Mouse (Mus musculus) heart, embryonic 11.5 days (tissue): Measurements from ENCODE around the gene Chd2. TPM values are rescaled to one million over a fixed set of nuclear protein-coding genes. Genes with fewer than 3 reads are reported as not detected.

ENCODE experiments used
- ATAC-seq: fragments of 200-750 bp; cut with Nextera tagmentation; replicated peaks from 2 replicates; pipeline ENCODE4 v1.8.0; 2017; ENCODE audit warnings: moderate library complexity; ENCODE audit not compliant: insufficient number of reproducible peaks, low FRiP score, low TSS enrichment
- H3K27ac ChIP-seq: fragments of 300-500 bp; sonication (generic); 2 replicates; pipeline ENCODE4 v1.5.1; 2014; ENCODE audit warnings: mild to moderate bottlenecking, low read depth, low read length
- H3K27me3 ChIP-seq: fragments of 300-500 bp; sonication (generic); 2 replicates; pipeline ENCODE4 v1.6.1; 2014; ENCODE audit warnings: mild to moderate bottlenecking, low read length, mixed read lengths; ENCODE audit not compliant: control insufficient read depth, insufficient read depth
- H3K36me3 ChIP-seq: fragments of 300-500 bp; sonication (generic); 2 replicates; pipeline ENCODE4 v1.6.1; 2014; ENCODE audit warnings: mild to moderate bottlenecking, low read length, moderate library complexity, mixed read lengths; ENCODE audit not compliant: control insufficient read depth, insufficient read depth
- H3K4me1 ChIP-seq: fragments of 300-500 bp; sonication (generic); 2 replicates; pipeline ENCODE4 v1.6.1; 2014; ENCODE audit warnings: low read length; ENCODE audit not compliant: control insufficient read depth, insufficient read depth
- H3K4me2 ChIP-seq: fragments of 300-500 bp; sonication (generic); 2 replicates; pipeline ENCODE4 v1.6.1; 2014; ENCODE audit warnings: mild to moderate bottlenecking, moderate library complexity
- H3K4me3 ChIP-seq: fragments of 300-500 bp; sonication (generic); 2 replicates; pipeline ENCODE4 v1.5.1; 2014; ENCODE audit warnings: low read depth, low read length
- H3K9ac ChIP-seq: fragments of 300-500 bp; sonication (generic); 2 replicates; pipeline ENCODE4 v1.6.1; 2014; ENCODE audit warnings: mild to moderate bottlenecking, low read depth, low read length, moderate library complexity
- H3K9me3 ChIP-seq: fragments of 300-500 bp; sonication (generic); replicated peaks from 2 replicates; pipeline ENCODE4 v1.6.1; 2016; ENCODE audit warnings: low read length; ENCODE audit not compliant: control insufficient read depth
- WGBS: fragments of 180-500 bp; shearing (Covaris S2); extraction: QIAGEN DNeasy Blood & Tissue Kit; methylation state at CpG from one replicate; pipeline ENCODE4 v1.1.7; 2014; ENCODE audit not compliant: insufficient replicate concordance; 5-methylcytosine and 5-hydroxymethylcytosine counted together
- polyA plus RNA-seq: library from polyadenylated mRNA; unstranded; fragments of >200 nt; fragmentation: Nextera tagmentation; extraction: Ambion mirVana; gene quantifications from 2 replicates; pipeline ENCODE4 v1.2.1, GENCODE M21; 2014

The Chd2 gene
- polyA plus RNA-seq, 1 experiment from 2014 or later = 45.6 TPM

- no peak overlapping the region for H3K27ac ChIP-seq
- H3K9me3 ChIP-seq = no peaks in the 10 kb centered on the region
- 3% methylated on average over 19 of the region's 19 CpGs for WGBS
- no peaks in the 10 kb centered on the region for H3K36me3 ChIP-seq
- peak overlapping the region; percentile 28 for H3K4me3 ChIP-seq
- H3K9ac ChIP-seq = no peak overlapping the region
- H3K4me1 ChIP-seq = peaks cover 23% of the 10 kb centered on the region
- H3K27me3 ChIP-seq = peaks cover 45% of the 10 kb centered on the region
- peak; percentile 60; the same call in 1 of the 2 replicates for ATAC-seq
- peak overlapping the region; percentile 63 for H3K4me2 ChIP-seq
Measured at GRCm38 (mm10) chr7:73399501-73400044, 142.1 kb downstream of the Chd2 start.

DNA sequence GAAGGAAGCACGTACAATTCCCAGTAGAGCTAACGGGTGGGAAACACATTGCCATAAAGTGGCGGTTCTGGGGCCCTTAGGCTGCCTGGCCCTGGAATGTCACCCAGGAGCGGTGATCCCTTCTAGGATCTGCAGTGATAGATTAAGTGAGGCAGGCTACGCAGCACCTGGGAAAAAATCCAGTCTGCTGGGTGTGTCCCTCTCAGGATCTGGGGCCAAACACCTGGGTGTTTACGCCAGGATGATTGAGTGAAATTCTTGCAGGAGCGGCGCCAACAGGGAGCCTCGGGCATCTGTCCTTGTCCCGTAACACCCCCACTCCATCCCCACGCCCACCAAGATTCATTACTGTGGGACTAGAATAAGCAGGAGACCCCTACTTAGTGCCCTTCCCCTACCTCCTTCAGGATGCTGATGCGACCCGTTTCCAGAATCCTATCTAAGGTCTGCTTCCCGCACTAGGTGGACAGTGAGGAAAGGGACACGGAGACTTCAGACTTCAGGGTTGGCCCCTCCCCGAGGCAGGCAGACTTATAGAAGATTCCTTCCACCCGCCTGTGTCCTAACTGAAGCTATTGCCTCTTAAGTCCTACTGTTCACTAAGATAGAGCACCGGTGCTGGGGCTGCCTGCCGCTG lies 142.7 kb downstream of the Chd2 start:
- Histone ChIP-seq H3K27me3 (peaks cover 45% of the 10 kb centered on the region), H3K9ac (no peak overlapping the region), H3K4me2 (peak overlapping the region; percentile 63), H3K9me3 (no peaks in the 10 kb centered on the region), H3K36me3 (no peaks in the 10 kb centered on the region), H3K4me1 (peaks cover 23% of the 10 kb centered on the region), H3K4me3 (peak overlapping the region; percentile 28), H3K27ac (no peak overlapping the region)
- WGBS = 3% methylated on average over 19 of the region's 19 CpGs
- no peak for ATAC-seq

GRCm38 (mm10) chr7:73398319-73398718 lies 143.3 kb downstream of the Chd2 start:
- H3K9ac ChIP-seq = no peak overlapping the region
- ATAC-seq = no peak
- peak overlapping the region; percentile 63 for H3K4me2 ChIP-seq
- 3% methylated on average over 11 of the region's 11 CpGs for WGBS
- peaks cover 23% of the 10 kb centered on the region for H3K4me1 ChIP-seq
- H3K36me3 ChIP-seq = no peaks in the 10 kb centered on the region
- no peak overlapping the region for H3K27ac ChIP-seq
- peaks cover 48% of the 10 kb centered on the region for H3K27me3 ChIP-seq
- H3K4me3 ChIP-seq = peak overlapping the region; percentile 10
- no peaks in the 10 kb centered on the region for H3K9me3 ChIP-seq

DNA sequence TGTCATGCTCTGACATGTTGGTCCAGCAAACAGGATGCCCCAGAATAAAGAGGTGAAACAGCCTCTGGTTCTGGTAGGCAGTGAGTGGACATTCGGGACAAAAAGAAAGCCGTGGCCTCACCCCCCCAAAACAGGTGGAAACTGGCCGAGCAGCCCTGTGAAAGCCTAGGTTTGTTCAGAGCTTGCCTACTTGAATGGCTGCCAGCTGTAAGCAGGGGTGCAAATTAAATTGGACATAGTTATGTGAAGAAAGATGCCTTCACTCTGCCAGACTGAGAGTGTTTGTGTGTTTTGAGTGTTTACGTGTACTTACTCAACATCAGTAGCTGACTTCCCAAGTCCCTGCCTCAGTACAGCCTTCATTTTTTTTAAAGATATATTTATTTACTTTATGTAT lies 147.6 kb downstream of the Chd2 start:
- Histone ChIP-seq H3K4me3 (peak overlapping the region; percentile 72; the same call in 1 of the 2 replicates), H3K27ac (no peak overlapping the region), H3K9me3 (no peaks in the 10 kb centered on the region), H3K4me1 (peaks cover 16% of the 10 kb centered on the region), H3K9ac (no peak overlapping the region), H3K4me2 (peak overlapping the region; percentile 98), H3K27me3 (peaks cover 43% of the 10 kb centered on the region), H3K36me3 (no peaks in the 10 kb centered on the region)
- WGBS = 50% methylated on average over 4 of the region's 4 CpGs
- no peak for ATAC-seq

GRCm38 (mm10) chr7:73393307-73394012 lies 148.2 kb downstream of the Chd2 start:
- peaks cover 39% of the 10 kb centered on the region for H3K27me3 ChIP-seq

GRCm38 (mm10) chr7:73392359-73392758 lies 149.3 kb downstream of the Chd2 start:
- no peaks in the 10 kb centered on the region for H3K9me3 ChIP-seq
- H3K9ac ChIP-seq = peak overlapping the region; percentile 78; the same call in 1 of the 2 replicates
- peaks cover 28% of the 10 kb centered on the region for H3K27me3 ChIP-seq
- ATAC-seq = no peak
- H3K27ac ChIP-seq = peak overlapping the region; percentile 76
- no peaks in the 10 kb centered on the region for H3K36me3 ChIP-seq
- peaks cover 6% of the 10 kb centered on the region; the same call in 1 of the 2 replicates for H3K4me1 ChIP-seq
- WGBS = 1% methylated on average over 9 of the region's 9 CpGs
- H3K4me3 ChIP-seq = peak overlapping the region; percentile 72
- peak overlapping the region; percentile 98 for H3K4me2 ChIP-seq

More at GRCm38 (mm10) chr7:73393307-73394012, 148.2 kb downstream of the Chd2 start:
- WGBS = 45% methylated on average over 9 of the region's 9 CpGs
- no peaks in the 10 kb centered on the region for H3K36me3 ChIP-seq
- H3K9ac ChIP-seq = no peak overlapping the region
- ATAC-seq = no peak
- H3K4me2 ChIP-seq = peak overlapping the region; percentile 98
- no peak overlapping the region for H3K27ac ChIP-seq
- no peaks in the 10 kb centered on the region for H3K9me3 ChIP-seq
- H3K4me3 ChIP-seq = peak overlapping the region; percentile 72
- peaks cover 10% of the 10 kb centered on the region for H3K4me1 ChIP-seq

GRCm38 (mm10) chr7:73391518-73392321 lies 149.9 kb downstream of the Chd2 start:
- H3K36me3 ChIP-seq = no peaks in the 10 kb centered on the region
- ATAC-seq = no peak
- H3K9ac ChIP-seq = peak overlapping the region; percentile 78
- peak overlapping the region; percentile 72 for H3K4me3 ChIP-seq
- H3K4me1 ChIP-seq = peaks cover 6% of the 10 kb centered on the region; the same call in 1 of the 2 replicates
- peak overlapping the region; percentile 76 for H3K27ac ChIP-seq
- peak overlapping the region; percentile 98 for H3K4me2 ChIP-seq
- WGBS = under 1% methylated on average over 39 of the region's 39 CpGs
- peaks cover 31% of the 10 kb centered on the region for H3K27me3 ChIP-seq
- no peaks in the 10 kb centered on the region for H3K9me3 ChIP-seq

GRCm38 (mm10) chr7:73391002-73391517 lies 150.6 kb downstream of the Chd2 start:
- H3K9me3 ChIP-seq = no peaks in the 10 kb centered on the region
- WGBS = 0% methylated on average over 29 of the region's 42 CpGs
- H3K36me3 ChIP-seq = no peaks in the 10 kb centered on the region
- H3K27ac ChIP-seq = peak overlapping the region; percentile 76
- H3K27me3 ChIP-seq = peaks cover 24% of the 10 kb centered on the region
- peak overlapping the region; percentile 78 for H3K9ac ChIP-seq
- H3K4me2 ChIP-seq = peak overlapping the region; percentile 98
- ATAC-seq = peak; percentile 86
- H3K4me3 ChIP-seq = peak overlapping the region; percentile 72
- H3K4me1 ChIP-seq = peaks cover 6% of the 10 kb centered on the region; the same call in 1 of the 2 replicates
